Mouse (Mus musculus): ENCODE data around the gene Swt1.

Gene Swt1

GRCm38 (mm10) chr1:151371543-151371942 lies 56.7 kb downstream of the Swt1 start:
- in situ Hi-C loops (cut with MboI; ENCODE audit: low pct_unique_long_range_greater_than_20kb in 1 of 2, low sequenced_read_pairs in 2 of 2, unreplicated experiment in 1 of 2): loop anchor here (25.0 kb wide), 1 partner anchor 934 kb away; no protein-coding TSS in a partner anchor

- in situ Hi-C loops (cut with MboI; ENCODE audit: low pct_unique_long_range_greater_than_20kb in 1 of 2, low sequenced_read_pairs in 2 of 2, unreplicated experiment in 1 of 2): loop anchor here (25.0 kb wide), 1 partner anchor 933 kb away; no protein-coding TSS in a partner anchor
Measured at GRCm38 (mm10) chr1:151370573-151370972, 57.7 kb downstream of the Swt1 start.

- in situ Hi-C loops (cut with MboI; ENCODE audit: low pct_unique_long_range_greater_than_20kb in 1 of 2, low sequenced_read_pairs in 2 of 2, unreplicated experiment in 1 of 2): loop anchor here (25.0 kb wide), 1 partner anchor 931 kb away; no protein-coding TSS in a partner anchor
Measured at GRCm38 (mm10) chr1:151368444-151368843, 59.8 kb downstream of the Swt1 start.

GRCm38 (mm10) chr1:151367721-151368324 lies 60.4 kb downstream of the Swt1 start:
- in situ Hi-C loops (cut with MboI; ENCODE audit: low pct_unique_long_range_greater_than_20kb in 1 of 2, low sequenced_read_pairs in 2 of 2, unreplicated experiment in 1 of 2): loop anchor here (25.0 kb wide), 1 partner anchor 931 kb away; no protein-coding TSS in a partner anchor

- in situ Hi-C loops (cut with MboI; ENCODE audit: low pct_unique_long_range_greater_than_20kb in 1 of 2, low sequenced_read_pairs in 2 of 2, unreplicated experiment in 1 of 2): loop anchor here (25.0 kb wide), 1 partner anchor 930 kb away; no protein-coding TSS in a partner anchor
Measured at GRCm38 (mm10) chr1:151366944-151367605, 61.2 kb downstream of the Swt1 start.

- in situ Hi-C loops (cut with MboI; ENCODE audit: low pct_unique_long_range_greater_than_20kb in 1 of 2, low sequenced_read_pairs in 2 of 2, unreplicated experiment in 1 of 2): loop anchor here (25.0 kb wide), 1 partner anchor 922 kb away; no protein-coding TSS in a partner anchor
Measured at GRCm38 (mm10) chr1:151359374-151359773, 68.9 kb downstream of the Swt1 start.

- in situ Hi-C loops (cut with MboI; ENCODE audit: low pct_unique_long_range_greater_than_20kb in 1 of 2, low sequenced_read_pairs in 2 of 2, unreplicated experiment in 1 of 2): loop anchor here (25.0 kb wide), 1 partner anchor 919 kb away; no protein-coding TSS in a partner anchor
Measured at GRCm38 (mm10) chr1:151355994-151356393, 72.3 kb downstream of the Swt1 start.

GRCm38 (mm10) chr1:151352911-151353310 lies 75.3 kb downstream of the Swt1 start:
- in situ Hi-C loops (cut with MboI; ENCODE audit: low pct_unique_long_range_greater_than_20kb in 1 of 2, low sequenced_read_pairs in 2 of 2, unreplicated experiment in 1 of 2): loop anchor here (25.0 kb wide), 1 partner anchor 916 kb away; no protein-coding TSS in a partner anchor

- in situ Hi-C loops (cut with MboI; ENCODE audit: low pct_unique_long_range_greater_than_20kb in 1 of 2, low sequenced_read_pairs in 2 of 2, unreplicated experiment in 1 of 2): loop anchor here in 1 of 2 experiments (25.0 kb wide), 1 partner anchor 261 kb away; no protein-coding TSS in a partner anchor
Measured at GRCm38 (mm10) chr1:151348293-151348692, 80.0 kb downstream of the Swt1 start.

GRCm38 (mm10) chr1:151346681-151347127 lies 81.6 kb downstream of the Swt1 start:
- in situ Hi-C loops (cut with MboI; ENCODE audit: low pct_unique_long_range_greater_than_20kb in 1 of 2, low sequenced_read_pairs in 2 of 2, unreplicated experiment in 1 of 2): loop anchor here in 1 of 2 experiments (25.0 kb wide), 1 partner anchor 259 kb away; no protein-coding TSS in a partner anchor

GRCm38 (mm10) chr1:151345863-151346195 lies 82.4 kb downstream of the Swt1 start:
- in situ Hi-C loops (cut with MboI; ENCODE audit: low pct_unique_long_range_greater_than_20kb in 1 of 2, low sequenced_read_pairs in 2 of 2, unreplicated experiment in 1 of 2): loop anchor here in 1 of 2 experiments (25.0 kb wide), 1 partner anchor 259 kb away; no protein-coding TSS in a partner anchor

- in situ Hi-C loops (cut with MboI; ENCODE audit: low pct_unique_long_range_greater_than_20kb in 1 of 2, low sequenced_read_pairs in 2 of 2, unreplicated experiment in 1 of 2): loop anchor here in 1 of 2 experiments (25.0 kb wide), 1 partner anchor 258 kb away; no protein-coding TSS in a partner anchor
Measured at GRCm38 (mm10) chr1:151345109-151345862, 83.0 kb downstream of the Swt1 start.

- in situ Hi-C loops (cut with MboI; ENCODE audit: low pct_unique_long_range_greater_than_20kb in 1 of 2, low sequenced_read_pairs in 2 of 2, unreplicated experiment in 1 of 2): loop anchor here in 1 of 2 experiments (25.0 kb wide), 1 partner anchor 257 kb away; no protein-coding TSS in a partner anchor
Measured at GRCm38 (mm10) chr1:151344283-151345108, 83.8 kb downstream of the Swt1 start, which contains the start of gene Ivns1abp. Ivns1abp (plus strand) TSS chr1:151344477.

GRCm38 (mm10) chr1:151343571-151344282 lies 84.5 kb downstream of the Swt1 start:
- in situ Hi-C loops (cut with MboI; ENCODE audit: low pct_unique_long_range_greater_than_20kb in 1 of 2, low sequenced_read_pairs in 2 of 2, unreplicated experiment in 1 of 2): loop anchor here in 1 of 2 experiments (25.0 kb wide), 1 partner anchor 256 kb away; no protein-coding TSS in a partner anchor

GRCm38 (mm10) chr1:151342968-151343367 lies 85.3 kb downstream of the Swt1 start:
- in situ Hi-C loops (cut with MboI; ENCODE audit: low pct_unique_long_range_greater_than_20kb in 1 of 2, low sequenced_read_pairs in 2 of 2, unreplicated experiment in 1 of 2): loop anchor here in 1 of 2 experiments (25.0 kb wide), 1 partner anchor 256 kb away; no protein-coding TSS in a partner anchor

- in situ Hi-C loops (cut with MboI; ENCODE audit: low pct_unique_long_range_greater_than_20kb in 1 of 2, low sequenced_read_pairs in 2 of 2, unreplicated experiment in 1 of 2): loop anchor here in 1 of 2 experiments (25.0 kb wide), 1 partner anchor 255 kb away; no protein-coding TSS in a partner anchor
Measured at GRCm38 (mm10) chr1:151342311-151342710, 85.9 kb downstream of the Swt1 start.
